In the genomic region with DNA sequence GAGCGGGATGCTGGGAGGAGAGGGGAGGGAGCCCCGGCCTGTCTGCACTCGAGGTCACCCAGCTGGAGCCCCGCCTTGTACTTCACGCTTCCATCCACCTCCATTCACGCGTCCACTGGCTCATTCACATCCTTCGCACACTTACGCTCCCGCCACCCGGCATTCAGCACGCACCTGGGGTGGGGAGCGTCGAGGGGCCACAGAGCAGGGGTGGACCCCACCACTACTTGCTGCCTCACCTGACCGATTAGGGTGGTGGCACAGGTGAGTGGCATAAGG, we compare ENCODE assay signal across 9 mouse cellular contexts. TPM values are rescaled to one million over a fixed set of nuclear protein-coding genes. Genes with fewer than 3 reads are reported as not detected.
A peak's percentile ranks its signal among the peaks of the same experiment; 100 is the strongest.
DNase-seq lines count a peak whose midpoint lies in the region; ATAC-seq and TF ChIP-seq lines count a peak whose summit lies in the region.
"Had no signal": no experiment of that assay in that cellular context is flagged by ENCODE, and none has a peak within 500 bp of the region (broad histone marks: within the 10 kb centered on the region; RNA-seq: fewer than 3 reads in every experiment).

TSS of gene Hcrtr1 (minus strand) at position 146 of the 279 bp plus-strand sequence.

- DNase-seq in kidney, adult 2 months: no peak
- DNase-seq in hindbrain, embryonic 11.5 days (ENCODE audit: low spot score): no peak
- DNase-seq in frontal cortex, postnatal 14 days (ENCODE audit: low spot score in 2 of 2): no peak
- DNase-seq in adipocyte (ENCODE audit: low spot score): no peak
- DNase-seq in cerebellum, postnatal 14 days: no peak

- peak within 1 kb of the TSS; percentile 64 for H3K4me2 ChIP-seq in kidney, embryonic 16.5 days (replicated peaks; ENCODE audit: low read depth, low read length)
- peak within 1 kb of the TSS; percentile 84 for H3K4me2 ChIP-seq in hindbrain, embryonic 11.5 days (replicated peaks; ENCODE audit: low read depth, low read length)
- H3K4me2 ChIP-seq in midbrain, embryonic 13.5 days (replicated peaks): peak within 1 kb of the TSS; percentile 89

- H3K4me3 ChIP-seq in kidney, embryonic 16.5 days (ENCODE audit: low read length): peak within 1 kb of the TSS; percentile 41
- H3K4me3 ChIP-seq in kidney, adult 2 months (ENCODE audit: insufficient read depth, low read depth, low read length): no peak within 1 kb of the TSS
- H3K4me3 ChIP-seq in brown adipose tissue, adult 24 weeks (ENCODE audit: insufficient read depth, low read depth, low read length): peak within 1 kb of the TSS; percentile 36
- H3K4me3 ChIP-seq in hindbrain, embryonic 11.5 days (ENCODE audit: low read depth, low read length): peak within 1 kb of the TSS; percentile 41
- peak within 1 kb of the TSS; percentile 46 for H3K4me3 ChIP-seq in midbrain, embryonic 13.5 days (replicated peaks)
- H3K4me3 ChIP-seq: erythroblast, embryonic 14.5 days had no signal

- H3K4me1 ChIP-seq in kidney, embryonic 16.5 days (ENCODE audit: insufficient read depth, low read length): peaks cover 17% of the 10 kb centered on the region
- no peaks in the 10 kb centered on the region for H3K4me1 ChIP-seq in kidney, adult 2 months (ENCODE audit: control insufficient read depth, insufficient read depth, low read length)
- H3K4me1 ChIP-seq in brown adipose tissue, adult 24 weeks (ENCODE audit: control insufficient read depth, insufficient read depth, insufficient read length, low read length): 0 out of 2 replicates have a peak, but pooled peaks cover 3% of the 10 kb centered on the region
- peaks cover 4% of the 10 kb centered on the region; the same call in 1 of the 2 replicates for H3K4me1 ChIP-seq in hindbrain, embryonic 11.5 days (replicated peaks; ENCODE audit: control insufficient read depth, insufficient read depth, low read length)
- H3K4me1 ChIP-seq in midbrain, embryonic 13.5 days (replicated peaks): peaks cover 27% of the 10 kb centered on the region

- WGBS in kidney, embryonic 16.5 days: 2% methylated on average over 13 of the region's 15 CpGs
- WGBS in kidney, adult 2 months: 5% methylated on average over 15 of the region's 15 CpGs
- WGBS in hindbrain, embryonic 11.5 days: 3% methylated on average over 15 of the region's 15 CpGs
- WGBS in midbrain, embryonic 13.5 days: 0% methylated on average over 15 of the region's 15 CpGs

- no peaks in the 10 kb centered on the region for H3K9me3 ChIP-seq in kidney, embryonic 16.5 days (ENCODE audit: low read length)
- no peaks in the 10 kb centered on the region for H3K9me3 ChIP-seq in hindbrain, embryonic 11.5 days (ENCODE audit: control insufficient read depth, low read length)
- H3K9me3 ChIP-seq in midbrain, embryonic 13.5 days: no peaks in the 10 kb centered on the region

- H3K27ac ChIP-seq in kidney, embryonic 16.5 days (ENCODE audit: low read length): no peak within 1 kb of the TSS
- H3K27ac ChIP-seq in kidney, adult 2 months (ENCODE audit: insufficient read depth, low read depth, low read length): no peak within 1 kb of the TSS
- no peak within 1 kb of the TSS for H3K27ac ChIP-seq in brown adipose tissue, adult 24 weeks (replicated peaks; ENCODE audit: low read depth, low read length)
- no peak within 1 kb of the TSS for H3K27ac ChIP-seq in hindbrain, embryonic 11.5 days (ENCODE audit: low read depth, low read length)
- no peak within 1 kb of the TSS for H3K27ac ChIP-seq in midbrain, embryonic 13.5 days

- ATAC-seq in kidney, embryonic 16.5 days (ENCODE audit: low FRiP score, low TSS enrichment): no peak
- ATAC-seq in hindbrain, embryonic 11.5 days (ENCODE audit: low FRiP score): no peak; the same call in 1 of the 2 replicates
- no peak; the same call in 1 of the 2 replicates for ATAC-seq in midbrain, embryonic 13.5 days

- no peaks in the 10 kb centered on the region for H3K36me3 ChIP-seq in kidney, embryonic 16.5 days (ENCODE audit: insufficient read depth, low read length)
- no peaks in the 10 kb centered on the region for H3K36me3 ChIP-seq in kidney, adult 2 months (ENCODE audit: control insufficient read depth, insufficient read depth, low read length)
- no peaks in the 10 kb centered on the region for H3K36me3 ChIP-seq in hindbrain, embryonic 11.5 days (ENCODE audit: control insufficient read depth, insufficient read depth, low read length)
- H3K36me3 ChIP-seq in midbrain, embryonic 13.5 days: no peaks in the 10 kb centered on the region

- H3K27me3 ChIP-seq in kidney, embryonic 16.5 days (ENCODE audit: insufficient read depth, low read length): peaks cover 38% of the 10 kb centered on the region
- peaks cover 1% of the 10 kb centered on the region; the same call in 1 of the 2 replicates for H3K27me3 ChIP-seq in kidney, adult 2 months (replicated peaks; ENCODE audit: control insufficient read depth, insufficient read depth, low read length)
- peaks cover 31% of the 10 kb centered on the region for H3K27me3 ChIP-seq in hindbrain, embryonic 11.5 days (ENCODE audit: control insufficient read depth, insufficient read depth, low read length)
- H3K27me3 ChIP-seq in midbrain, embryonic 13.5 days: peaks cover 52% of the 10 kb centered on the region

- no peak for TF ChIP-seq CTCF in kidney, adult 2 months (conservative IDR thresholded peaks at IDR 0.05; ENCODE audit: insufficient read depth, insufficient read length, low read depth, low read length)

- no peak for TF ChIP-seq POLR2A in kidney, adult 2 months (IDR thresholded peaks at IDR 0.05; ENCODE audit: low read depth, low read length)

- peak within 1 kb of the TSS; percentile 50; the same call in 1 of the 2 replicates for H3K9ac ChIP-seq in kidney, embryonic 16.5 days (replicated peaks; ENCODE audit: low read length)
- peak within 1 kb of the TSS; percentile 48; the same call in 1 of the 2 replicates for H3K9ac ChIP-seq in hindbrain, embryonic 11.5 days (ENCODE audit: low read depth, low read length)
- peak within 1 kb of the TSS; percentile 61 for H3K9ac ChIP-seq in midbrain, embryonic 13.5 days (replicated peaks)

RNA-seq across cellular contexts. Expression of gene Hcrtr1, which starts in this region (rescaled TPM):
- 0.19 and 0.31 TPM in 2 replicates for polyA plus RNA-seq in kidney, embryonic 16.5 days (2015; fragmentation: Nextera tagmentation; extraction: Ambion mirVana)
- polyA plus RNA-seq in kidney, adult 2 months (2012; rRNA removed): 0.54 and 0.56 TPM in 2 replicates
- not detected in 2 replicates for polyA plus RNA-seq in brown adipose tissue, adult 24 weeks (2012; ENCODE audit: insufficient read depth, insufficient read length, missing spikeins)
- 0.46 and 0.59 TPM in 2 replicates for polyA plus RNA-seq in hindbrain, embryonic 11.5 days (2014; fragmentation: Nextera tagmentation; extraction: Ambion mirVana)
- 0.41 and 0.94 TPM in 2 replicates for polyA plus RNA-seq in midbrain, embryonic 13.5 days (2015; fragmentation: Nextera tagmentation; extraction: Ambion mirVana)
- polyA plus RNA-seq: erythroblast, embryonic 14.5 days had no signal
